Mouse (Mus musculus): ENCODE data around the gene Zscan22.
A peak's percentile ranks its signal among the peaks of the same experiment; 100 is the strongest.
"Not testable (repeated sequence)": the region's sequence is repeated elsewhere in the genome, so short reads cannot be mapped to it uniquely, and the experiment has no call there.

The Zscan22 gene

DNA sequence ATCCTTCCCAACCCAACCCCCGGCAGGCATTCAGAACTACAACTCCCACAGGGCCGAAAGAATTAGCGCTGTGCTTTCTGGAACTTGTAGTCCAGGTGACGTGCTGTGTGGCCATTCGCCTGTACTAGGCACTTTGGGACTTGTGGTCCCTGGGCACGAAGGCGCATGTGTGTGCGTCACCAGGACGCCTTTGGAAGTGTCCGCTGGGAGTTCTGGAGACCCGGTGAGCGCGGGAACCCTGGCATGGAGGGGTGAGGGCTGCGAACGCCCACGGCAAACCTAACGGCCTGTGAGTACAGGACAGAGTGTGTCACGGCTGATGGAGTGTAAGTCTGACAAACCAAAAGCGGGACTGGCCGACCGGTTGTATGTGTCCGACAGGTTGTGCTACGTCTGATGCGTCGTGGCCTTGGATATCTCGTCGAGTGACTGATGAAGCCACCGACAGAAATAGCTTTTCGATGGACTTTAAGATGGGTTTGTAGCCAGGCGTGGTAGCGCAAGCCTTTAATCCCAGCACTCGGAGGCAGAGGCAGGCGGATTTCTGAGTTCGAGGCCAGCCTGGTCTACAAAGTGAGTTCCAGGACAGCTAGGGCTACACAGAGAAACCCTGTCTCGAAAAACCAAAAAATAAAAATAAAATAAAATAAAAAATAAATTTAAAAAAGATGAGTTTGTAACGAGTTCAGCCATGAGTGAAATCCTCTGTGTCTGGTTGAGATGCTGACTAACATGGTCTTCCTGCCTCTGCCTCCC lies at the start of gene Zscan22:
TSS of gene Zscan22 (plus strand) at position 161 of the 756 bp plus-strand sequence.
- DNase-seq (ENCODE audit: low read depth, low spot score) = peak; percentile 89

DNA sequence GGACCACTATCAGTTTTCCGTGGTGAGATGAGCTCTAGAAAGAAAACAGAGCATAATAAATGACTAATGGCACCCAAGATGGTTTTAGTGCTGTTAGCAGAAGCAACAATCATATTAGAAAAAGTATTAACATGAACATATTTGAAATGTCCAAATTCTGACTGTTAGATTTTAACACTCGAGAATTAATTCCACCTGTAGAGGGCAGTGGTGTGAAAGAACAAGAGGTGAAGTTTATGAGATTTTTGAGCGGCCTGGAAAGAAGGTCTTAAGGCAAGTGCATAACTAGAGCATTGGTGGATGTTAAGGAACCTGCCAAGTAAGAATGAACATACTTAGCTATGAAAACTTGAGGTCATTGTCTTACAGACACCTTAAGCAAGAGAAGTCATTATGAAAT lies 23.3 kb upstream of the Zscan22 start:
- DNase-seq (ENCODE audit: low read depth, low spot score) = peak; percentile 75

DNA sequence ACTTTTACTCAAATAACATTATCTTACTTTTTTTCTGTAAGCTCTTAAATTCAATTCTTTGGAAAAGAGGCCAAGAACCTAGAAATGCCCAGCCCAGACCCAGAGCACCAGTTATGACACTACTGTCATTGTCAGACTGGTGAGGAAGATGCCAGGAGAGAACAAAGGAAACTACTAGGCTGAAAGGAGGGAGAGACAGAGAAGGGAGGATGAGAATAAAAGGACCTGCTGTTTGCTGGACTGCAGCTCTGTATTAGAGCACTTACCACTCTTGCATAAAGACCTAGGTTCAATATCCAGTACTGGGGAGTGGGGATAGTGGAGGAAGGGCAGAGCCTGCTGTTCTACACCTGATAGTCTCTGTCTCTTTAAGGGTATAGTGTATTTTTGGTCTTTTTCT lies 17.6 kb upstream of the Zscan22 start:
- no peak for DNase-seq (ENCODE audit: low read depth, low spot score)

DNA sequence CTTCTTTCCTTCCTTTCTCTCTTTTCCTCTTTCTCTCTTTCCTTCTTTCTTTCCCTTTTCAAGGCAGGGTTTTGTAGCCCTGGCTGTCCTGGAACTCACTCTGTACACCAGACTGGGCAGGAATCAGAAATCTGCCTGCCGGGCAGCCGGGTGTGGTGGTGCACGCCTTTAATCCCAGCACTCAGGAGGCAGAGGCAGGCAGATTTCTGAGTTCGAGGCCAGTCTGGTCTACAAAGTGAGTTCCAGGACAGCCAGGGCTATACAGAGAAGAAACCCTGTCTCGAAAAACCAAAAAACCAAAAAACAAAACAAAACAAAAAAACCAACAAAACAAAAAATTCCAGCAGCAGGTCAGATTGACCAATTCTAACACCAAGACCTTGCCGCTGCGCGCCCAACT lies 17.1 kb upstream of the Zscan22 start:
- not testable (repeated sequence) for DNase-seq (ENCODE audit: low read depth, low spot score)

DNA sequence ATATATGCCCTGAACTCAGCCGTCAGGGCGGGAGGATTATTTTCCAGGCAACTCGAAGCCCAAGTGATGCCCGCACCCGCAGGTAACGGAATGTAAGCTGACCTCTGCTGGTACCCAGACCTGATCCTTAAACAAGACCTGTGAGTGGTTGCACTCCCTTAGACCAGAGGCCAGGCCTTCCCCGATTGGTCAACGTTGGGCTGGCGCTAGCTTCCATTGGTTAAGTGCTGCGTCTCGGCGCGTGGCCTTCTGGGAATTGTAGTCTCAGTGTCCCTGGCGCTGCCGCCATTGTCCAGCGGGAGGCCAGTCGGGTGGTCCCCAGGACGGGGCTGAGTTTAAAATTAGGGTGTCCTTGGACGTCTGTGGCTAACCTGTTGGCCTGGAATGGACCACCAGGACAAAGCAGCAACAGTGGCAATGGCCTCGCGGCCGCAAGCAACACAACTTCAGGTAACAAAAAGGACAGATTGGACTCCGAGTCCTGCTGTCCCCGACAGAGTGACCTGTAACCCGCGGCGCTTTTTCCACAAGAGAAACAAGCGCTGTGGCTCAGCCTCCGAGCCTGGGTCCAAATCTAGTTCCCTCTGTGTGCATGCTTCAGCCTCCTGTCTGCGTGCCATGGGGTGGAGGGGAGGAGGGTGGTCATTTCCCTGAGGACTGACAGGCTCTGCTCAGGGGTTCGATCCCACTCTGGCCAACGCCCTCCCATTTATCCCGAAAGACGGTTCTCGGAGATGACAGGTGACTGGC lies 16.5 kb upstream of the Zscan22 start, which contains the start of gene Zfp128:
TSS of gene Zfp128 (plus strand) at position 267 of the 750 bp plus-strand sequence.
- DNase-seq (ENCODE audit: low read depth, low spot score) = peak; percentile 91

DNA sequence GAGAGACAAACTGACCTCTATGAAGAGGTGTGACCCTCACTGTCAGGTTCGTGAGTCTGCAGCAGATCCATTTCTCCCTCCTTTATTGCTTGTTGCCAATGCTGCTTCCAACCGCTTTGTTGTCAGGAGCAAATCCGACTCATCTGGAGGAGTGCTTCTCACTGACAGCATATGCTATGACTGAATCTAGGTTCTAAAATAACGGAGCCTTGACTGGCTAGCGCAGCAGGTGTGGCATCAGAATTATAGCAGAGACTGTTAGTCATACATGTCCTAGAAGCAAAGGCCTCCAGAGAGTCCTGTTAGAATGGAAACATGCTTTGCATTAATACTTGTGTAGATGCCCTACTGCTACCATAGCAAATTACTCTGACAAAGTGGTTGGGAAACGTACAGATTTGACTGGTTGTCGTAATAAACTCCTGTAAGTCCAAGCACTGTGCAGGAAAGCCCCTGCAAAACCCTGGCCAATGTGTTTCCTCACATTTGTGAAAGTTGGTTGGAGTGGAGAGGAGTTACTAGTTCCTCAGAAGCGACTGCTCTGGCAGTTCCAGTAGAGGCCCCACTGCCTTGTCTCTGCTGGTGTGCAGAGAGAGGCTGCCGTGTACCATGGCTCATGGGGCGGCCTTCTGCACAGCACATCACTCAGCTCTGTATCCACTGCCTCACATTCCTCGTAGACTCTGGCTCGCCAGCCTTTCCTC lies 10.9 kb upstream of the Zscan22 start:
- DNase-seq (ENCODE audit: low read depth, low spot score) = no peak

DNA sequence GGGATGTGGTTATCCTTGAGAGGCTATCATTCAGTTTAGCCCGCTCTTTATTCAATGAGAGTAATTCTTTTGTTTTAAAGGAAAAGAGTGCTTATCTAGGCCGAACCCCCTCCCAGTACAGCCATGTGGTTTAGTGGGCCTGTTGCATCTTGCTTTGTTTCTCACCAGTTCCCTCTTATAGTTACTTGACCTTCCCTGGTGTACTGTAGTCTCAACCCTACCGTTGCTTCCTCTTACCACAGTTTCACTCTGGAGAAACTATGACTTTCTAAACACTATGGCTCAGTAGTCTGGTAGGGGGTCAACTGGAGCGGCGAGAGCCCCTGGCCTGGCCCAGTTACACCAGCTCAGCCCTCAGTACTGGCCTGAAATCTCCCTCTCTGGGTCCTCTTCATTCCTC lies 10.0 kb upstream of the Zscan22 start:
- DNase-seq (ENCODE audit: low read depth, low spot score) = no peak

DNA sequence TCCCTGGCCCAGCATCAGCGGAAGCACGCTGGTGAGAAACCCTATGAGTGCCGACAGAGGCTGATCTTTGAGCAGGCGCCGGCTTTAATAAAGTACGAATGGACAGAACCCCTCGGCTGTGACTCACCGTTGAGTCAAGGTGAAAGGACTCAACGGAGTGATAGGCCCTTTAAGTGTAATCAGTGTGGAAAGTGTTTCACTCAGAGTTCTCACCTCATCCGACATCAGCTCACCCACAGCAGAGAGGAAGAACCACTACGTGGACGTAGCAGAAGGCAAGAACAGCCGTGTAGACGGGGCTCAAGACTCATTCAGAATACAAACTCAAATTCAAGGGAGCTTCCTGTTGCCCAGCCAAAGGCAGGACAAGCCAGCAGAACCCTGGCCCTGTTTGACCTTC lies 6.7 kb upstream of the Zscan22 start:
- DNase-seq (ENCODE audit: low read depth, low spot score) = no peak

DNA sequence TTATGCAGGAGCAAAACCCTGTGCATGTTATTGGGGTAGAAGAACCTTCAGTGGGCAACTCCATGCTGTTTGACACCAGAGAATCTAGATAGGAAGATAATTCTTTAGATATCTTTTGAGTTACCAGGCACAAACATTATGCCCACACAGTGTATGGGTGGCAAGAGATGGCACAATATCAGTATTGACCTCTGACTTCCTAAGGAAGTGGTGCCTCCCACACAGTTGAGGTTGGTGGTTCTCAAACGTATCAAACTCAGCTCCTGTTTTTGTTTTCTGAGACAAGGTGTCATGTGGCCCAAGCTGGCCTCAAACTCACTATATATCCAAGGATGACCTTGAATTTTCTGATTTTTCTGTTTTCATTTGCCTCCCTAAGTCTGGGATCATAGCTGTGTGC lies 6.3 kb upstream of the Zscan22 start:
- no peak for DNase-seq (ENCODE audit: low read depth, low spot score)

DNA sequence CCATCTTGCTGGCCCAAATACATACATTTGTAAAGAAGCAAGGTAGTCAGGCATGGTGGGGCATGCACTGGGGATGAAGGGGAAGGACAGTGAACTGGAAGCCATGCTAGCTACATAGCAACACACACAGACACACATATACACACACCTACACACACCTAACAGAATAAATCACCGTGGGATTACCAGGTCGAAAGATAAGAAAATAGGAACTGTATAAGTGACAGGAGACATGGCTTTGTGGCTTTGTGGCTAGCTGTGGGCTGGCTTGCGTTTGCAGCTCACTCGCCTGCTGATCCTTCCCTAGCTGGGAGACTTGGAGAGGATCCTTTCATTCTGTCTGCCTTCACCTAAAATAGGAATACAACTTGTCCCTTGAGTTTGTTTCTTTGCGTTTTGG lies 3.9 kb downstream of the Zscan22 start:
- no peak for DNase-seq (ENCODE audit: low read depth, low spot score)

DNA sequence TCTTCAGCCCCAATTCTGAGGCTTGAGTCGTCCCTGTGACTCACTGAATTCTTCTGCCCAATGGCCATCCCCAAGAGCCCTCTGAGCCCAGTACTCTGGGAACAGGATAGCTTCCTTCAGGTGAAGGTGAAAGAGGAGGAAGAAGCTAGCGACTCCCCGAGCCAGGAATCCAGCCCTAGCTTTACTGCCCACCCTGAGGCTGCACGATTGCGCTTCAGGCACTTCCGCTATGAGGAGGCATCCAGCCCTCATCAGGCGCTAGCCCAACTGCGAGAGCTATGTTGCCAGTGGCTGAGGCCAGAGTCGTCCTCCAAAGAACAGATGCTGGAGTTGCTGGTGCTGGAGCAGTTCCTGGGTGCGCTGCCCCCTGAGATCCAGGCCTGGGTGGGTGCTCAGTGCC lies 6.0 kb downstream of the Zscan22 start:
- peak; percentile 44 for DNase-seq (ENCODE audit: low read depth, low spot score)

DNA sequence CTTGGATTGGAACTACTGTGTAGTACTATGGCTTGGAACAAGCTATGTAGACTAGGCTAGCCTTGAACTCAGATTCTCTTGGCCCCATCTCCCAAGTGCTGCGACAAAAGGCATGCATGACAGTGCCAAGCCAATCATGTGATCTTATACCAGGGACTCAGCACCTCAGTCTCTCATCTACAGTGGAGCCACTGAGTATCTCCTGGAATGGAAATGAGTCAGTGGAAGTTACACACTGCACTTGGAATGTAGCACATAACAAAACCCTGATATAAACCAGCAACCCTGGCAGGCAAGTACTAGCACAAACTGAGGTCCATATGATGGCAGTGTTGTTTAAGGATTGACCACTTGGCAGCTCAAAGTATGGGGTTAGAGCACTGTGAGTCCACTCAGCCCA lies 7.5 kb downstream of the Zscan22 start:
- DNase-seq (ENCODE audit: low read depth, low spot score) = no peak

DNA sequence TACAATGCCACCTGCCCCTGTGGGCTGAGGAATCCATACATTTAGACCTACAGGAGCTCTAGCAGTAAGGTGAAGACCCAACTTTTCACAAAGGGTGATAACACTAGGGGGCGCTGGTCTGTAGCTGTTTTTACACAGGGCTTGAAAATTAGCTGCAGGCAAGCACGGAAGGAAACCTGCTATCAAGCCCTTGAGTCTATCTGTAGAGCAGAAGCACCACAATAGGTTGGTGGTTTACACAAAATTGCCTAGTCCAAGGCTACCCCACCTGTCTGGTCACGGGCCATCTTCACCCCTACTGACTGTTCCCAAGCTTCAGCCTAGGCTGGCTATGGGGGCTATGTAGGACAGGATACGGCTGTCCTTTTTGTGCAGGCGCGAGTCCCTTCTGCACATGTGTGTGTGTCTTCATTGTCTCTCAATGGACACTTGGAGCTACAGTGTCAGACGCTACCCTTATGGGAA lies 11.9 kb downstream of the Zscan22 start:
- DNase-seq (ENCODE audit: low read depth, low spot score) = peak; percentile 91

DNA sequence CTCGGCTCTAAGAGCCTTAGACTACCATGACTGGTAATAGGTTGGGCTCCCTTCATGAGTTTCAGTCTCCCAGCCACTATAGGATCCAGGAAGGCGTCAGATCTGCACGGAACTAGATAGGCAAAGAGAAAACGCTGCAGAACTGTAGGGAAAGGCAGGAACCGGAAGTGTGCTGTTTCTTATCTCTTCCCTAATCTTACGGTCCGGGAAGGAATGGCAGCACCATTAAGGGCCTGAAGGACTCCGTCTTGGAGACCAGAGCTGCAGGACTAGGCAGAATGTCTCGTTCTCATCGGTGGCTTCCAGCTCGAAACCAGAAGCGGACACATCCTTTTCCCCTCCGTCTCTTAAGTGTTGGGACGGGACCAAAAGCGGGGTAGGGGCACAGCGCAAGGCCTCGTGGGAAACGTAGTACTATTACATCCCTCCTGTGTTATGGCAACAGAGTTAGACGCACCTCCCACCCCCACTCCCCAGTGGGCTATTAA lies 12.6 kb downstream of the Zscan22 start:
- peak; percentile 65 for DNase-seq (ENCODE audit: low read depth, low spot score)

DNA sequence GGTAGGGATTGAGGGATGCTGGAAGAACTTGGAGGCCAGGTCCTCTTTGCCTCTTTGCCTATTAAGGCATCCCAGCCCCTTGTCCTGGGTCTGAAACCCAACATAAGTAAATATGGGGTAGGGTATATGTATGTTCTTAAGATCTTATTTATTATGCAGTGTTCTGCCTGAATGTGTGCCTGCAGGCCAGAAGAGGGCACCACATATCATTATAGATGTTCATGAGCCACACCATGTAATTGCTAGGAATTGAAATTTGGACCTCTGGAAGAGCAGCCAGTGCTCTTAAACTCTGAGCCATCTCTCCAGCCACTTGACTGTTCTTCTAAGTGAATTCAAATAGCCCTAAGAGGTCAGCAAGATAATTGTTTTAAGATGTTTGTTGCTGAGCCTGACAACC lies 15.9 kb downstream of the Zscan22 start:
- DNase-seq (ENCODE audit: low read depth, low spot score) = peak; percentile 71

DNA sequence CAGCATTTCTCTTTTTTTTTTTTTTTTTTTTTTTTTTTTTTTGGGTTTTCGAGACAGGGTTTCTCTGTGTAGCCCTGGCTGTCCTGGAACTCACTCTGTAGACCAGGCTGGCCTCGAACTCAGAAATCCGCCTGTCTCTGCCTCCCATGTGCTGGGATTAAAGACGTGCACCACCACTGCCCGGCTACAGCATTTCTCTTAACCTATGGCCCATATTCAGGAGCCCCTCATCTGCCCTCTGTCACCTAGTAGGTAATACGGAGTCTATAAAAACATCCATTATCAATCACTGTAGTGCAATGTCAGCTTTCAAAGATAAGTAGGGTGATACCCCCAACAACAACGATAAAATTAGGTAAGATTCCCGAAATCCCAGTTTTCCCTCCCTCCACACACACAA lies 22.9 kb downstream of the Zscan22 start:
- not testable (repeated sequence) for DNase-seq (ENCODE audit: low read depth, low spot score)

DNA sequence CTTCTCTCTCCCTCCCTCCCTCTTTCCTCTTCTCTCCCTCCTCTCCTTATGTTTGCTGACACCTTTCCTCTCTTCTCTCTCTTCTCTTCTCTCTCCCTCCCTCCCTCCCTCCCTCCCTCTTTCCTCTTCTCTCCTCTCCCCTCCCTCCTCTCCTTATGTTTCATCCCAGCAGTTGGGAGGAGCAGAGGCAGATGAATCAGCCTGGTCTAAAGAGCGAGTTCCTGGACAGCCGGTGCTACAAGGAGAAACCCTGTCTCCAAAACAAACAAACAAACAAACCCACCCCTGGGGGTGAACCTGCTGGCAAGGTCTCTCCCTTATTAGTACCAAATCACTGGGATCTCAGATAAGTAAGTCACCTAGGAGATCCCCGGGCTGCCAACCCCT lies 23.7 kb downstream of the Zscan22 start:
- no peak for DNase-seq (ENCODE audit: low read depth, low spot score)

DNA sequence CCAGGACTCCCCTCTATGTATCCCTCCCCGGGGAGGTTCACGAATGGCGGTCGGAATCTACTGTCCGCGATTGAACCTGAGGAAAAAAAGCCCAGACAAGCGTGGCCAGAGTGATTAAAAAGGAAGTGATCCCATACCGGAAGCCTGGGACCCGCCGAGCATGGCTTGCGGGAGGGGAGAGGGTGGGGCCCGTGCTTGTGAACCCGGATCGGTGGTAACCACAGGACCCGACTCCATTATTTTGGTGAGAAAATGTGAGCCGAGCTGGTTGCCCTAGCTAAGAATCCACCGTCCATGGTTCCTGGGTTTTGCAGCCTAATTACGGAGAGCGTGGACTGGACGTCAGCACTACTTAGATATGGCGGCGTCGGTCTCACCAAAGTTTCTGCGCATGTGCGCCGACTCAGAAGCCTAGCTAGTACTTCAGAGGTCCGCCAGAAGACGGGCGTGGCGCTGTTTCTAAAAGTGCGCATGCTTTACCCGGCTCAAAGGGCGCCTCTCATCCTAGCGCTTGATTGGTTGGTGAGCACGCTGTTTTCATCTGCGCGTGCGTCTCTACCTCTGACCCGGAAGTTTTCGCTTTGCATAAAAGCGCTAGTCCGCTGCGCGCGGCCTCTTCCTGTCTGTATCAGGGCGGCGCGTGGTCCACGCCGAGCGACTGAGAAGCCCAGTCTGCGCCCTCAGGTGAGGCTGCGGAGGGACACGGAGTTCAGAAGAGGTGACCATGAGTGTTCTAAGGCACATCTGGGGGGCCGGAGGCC lies 24.3 kb downstream of the Zscan22 start, which contains the start of gene Rps5:
TSS of gene Rps5 (plus strand) at position 586 of the 761 bp plus-strand sequence.
- peak; percentile 99 for DNase-seq (ENCODE audit: low read depth, low spot score)

DNA sequence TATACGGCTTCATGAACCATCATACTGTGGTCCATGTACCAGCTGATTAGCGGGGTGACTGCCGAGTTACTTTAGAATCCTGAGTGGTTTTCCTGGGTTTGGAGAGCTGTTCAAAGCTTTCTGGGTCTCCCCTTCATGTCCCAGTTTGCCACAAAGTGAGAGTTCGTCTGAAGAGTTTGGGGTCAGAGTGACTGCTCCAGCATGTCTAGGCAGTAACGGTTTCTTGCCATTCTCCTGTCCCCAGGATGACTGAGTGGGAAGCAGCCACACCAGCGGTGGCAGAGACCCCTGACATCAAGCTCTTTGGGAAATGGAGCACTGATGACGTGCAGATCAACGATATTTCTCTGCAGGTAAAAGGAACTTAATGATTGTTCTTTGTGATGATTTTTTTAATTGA lies 25.1 kb downstream of the Zscan22 start:
- no peak for DNase-seq (ENCODE audit: low read depth, low spot score)

DNA sequence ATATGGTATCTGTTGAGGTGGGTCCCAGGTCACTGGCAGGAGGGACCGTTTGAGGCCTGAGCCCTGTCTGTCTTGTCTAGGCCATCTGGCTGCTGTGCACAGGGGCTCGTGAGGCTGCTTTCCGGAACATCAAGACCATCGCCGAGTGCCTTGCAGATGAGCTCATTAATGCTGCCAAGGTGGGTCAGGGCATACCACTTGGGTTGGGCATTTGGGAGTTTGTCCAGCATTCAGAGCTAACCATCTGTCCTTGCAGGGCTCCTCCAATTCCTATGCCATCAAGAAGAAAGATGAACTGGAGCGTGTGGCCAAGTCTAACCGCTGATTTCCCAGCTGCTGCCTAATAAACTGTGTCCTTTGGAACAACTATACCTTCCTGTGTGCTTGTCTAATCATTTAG lies 28.7 kb downstream of the Zscan22 start:
- DNase-seq (ENCODE audit: low read depth, low spot score) = no peak

DNA sequence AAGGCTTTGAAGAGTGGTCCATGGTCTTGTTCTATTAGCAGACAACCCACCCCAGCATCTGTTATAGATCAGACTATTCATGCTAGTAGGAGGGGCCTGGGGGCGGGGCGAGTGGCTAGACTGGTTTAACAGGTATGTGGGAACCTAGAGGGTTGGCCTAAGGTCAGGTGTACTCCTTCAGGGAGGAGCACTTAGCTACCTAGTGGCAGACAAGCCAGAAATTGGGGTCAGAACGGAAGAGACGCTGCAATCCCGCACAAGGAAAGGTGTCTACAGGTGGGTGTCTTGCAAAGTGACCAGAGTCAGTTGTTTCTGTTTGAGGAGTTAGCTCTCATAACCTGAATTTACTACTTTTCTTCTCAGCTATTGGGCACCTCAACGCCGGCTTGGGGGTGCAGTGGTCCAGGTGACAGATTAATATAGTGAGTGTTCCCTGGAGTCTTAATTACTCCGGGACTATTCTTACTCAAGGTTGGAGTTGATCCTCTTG lies 29.6 kb downstream of the Zscan22 start, which contains the start of gene Rnf225:
TSS of gene Rnf225 (plus strand) at position 226 of the 490 bp plus-strand sequence.
- no peak for DNase-seq (ENCODE audit: low read depth, low spot score)

Measured in CD4-positive, CD25-positive, alpha-beta regulatory T cell, adult 2 months (primary cell).